Mouse (Mus musculus): ENCODE data around the gene Gys1. TPM values are rescaled to one million over a fixed set of nuclear protein-coding genes. Genes with fewer than 3 reads are reported as not detected.
"Not testable (repeated sequence)": the region's sequence is repeated elsewhere in the genome, so short reads cannot be mapped to it uniquely, and the experiment has no call there.

Gys1 gene
- total RNA-seq, 2 experiments from 2014 or later, result 18.2 to 19.2 TPM

DNA sequence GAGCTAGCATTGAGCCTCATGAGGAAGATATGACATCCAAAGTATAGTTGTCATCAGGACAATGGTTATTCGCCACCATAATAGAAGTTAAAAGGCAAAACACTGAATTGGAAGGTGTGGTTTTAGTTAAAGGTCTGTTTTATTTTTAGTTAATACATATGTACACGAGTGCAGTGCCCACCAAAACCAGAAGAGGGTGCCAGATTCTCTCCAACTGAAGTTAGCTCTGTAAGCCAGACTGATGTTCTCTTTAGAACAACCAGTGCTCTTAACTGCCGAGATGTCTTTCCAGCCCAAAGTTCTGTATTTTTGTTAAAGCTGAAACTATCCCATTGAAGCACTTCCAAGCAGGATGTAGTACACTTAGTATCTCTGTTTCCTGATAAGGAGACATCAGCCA lies 36.2 kb downstream of the Gys1 start:
- no peak overlapping the region for H3K4me3 ChIP-seq
- H3K27ac ChIP-seq, result no peak overlapping the region
- intact Hi-C loops (cut with DNase I), result no loop called here
- DNase-seq (ENCODE audit: extremely low spot score in 1 of 2, low spot score in 2 of 2), result peak; percentile 65 to 73
- TF ChIP-seq CTCF (IDR thresholded peaks at IDR 0.05), result peak; percentile 94

- no peak for DNase-seq (ENCODE audit: extremely low spot score in 1 of 2, low spot score in 2 of 2)
- TF ChIP-seq CTCF (IDR thresholded peaks at IDR 0.05), result no peak
- intact Hi-C loops (cut with DNase I), result loop anchor here (5.0 kb wide), 1 partner anchor 47 kb away; no protein-coding TSS in a partner anchor
- Histone ChIP-seq H3K4me3 (peak overlapping the region; percentile 29; the same call in 1 of the 2 replicates), H3K27ac (peak overlapping the region; percentile 66)
These were observed 40.8 kb downstream of the Gys1 start for GRCm38 (mm10) chr7:45475291-45475969.

DNA sequence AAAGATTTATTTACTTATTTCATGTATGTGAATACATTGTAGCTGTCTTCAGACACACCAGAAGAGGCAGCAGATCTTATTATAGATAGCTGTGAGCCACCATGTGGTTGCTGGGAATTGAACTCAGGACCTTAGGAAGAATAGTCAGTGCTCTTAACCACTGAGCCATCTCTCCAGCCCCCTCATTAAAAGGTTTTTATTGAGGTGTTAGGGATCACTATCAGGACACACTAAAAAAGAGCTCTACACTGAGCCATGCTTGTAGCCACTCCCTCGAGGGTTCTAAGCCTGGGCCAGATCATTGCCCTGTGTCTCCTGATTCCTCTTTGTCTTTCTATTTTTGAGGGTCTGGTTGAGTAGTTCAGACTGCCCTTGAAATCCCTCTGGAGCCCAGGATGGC lies 41.8 kb downstream of the Gys1 start:
- intact Hi-C loops (cut with DNase I), result loop anchor here (2.0 to 5.0 kb wide), 2 partner anchors 46 to 84 kb away; no protein-coding TSS in a partner anchor
- Histone ChIP-seq H3K27ac (no peak overlapping the region), H3K4me3 (no peak overlapping the region)
- TF ChIP-seq CTCF (IDR thresholded peaks at IDR 0.05), result no peak
- no peak for DNase-seq (ENCODE audit: extremely low spot score in 1 of 2, low spot score in 2 of 2)

GRCm38 (mm10) chr7:45477003-45477402 lies 42.4 kb downstream of the Gys1 start:
- peak; percentile 52 to 61 for DNase-seq (ENCODE audit: extremely low spot score in 1 of 2, low spot score in 2 of 2)
- TF ChIP-seq CTCF (IDR thresholded peaks at IDR 0.05), result peak; percentile 65
- Histone ChIP-seq H3K27ac (no peak overlapping the region), H3K4me3 (no peak overlapping the region)
- intact Hi-C loops (cut with DNase I), result loop anchor here (2.0 to 5.0 kb wide), 2 partner anchors 45 to 84 kb away; no protein-coding TSS in a partner anchor

- Histone ChIP-seq H3K4me3 (no peak overlapping the region), H3K27ac (no peak overlapping the region)
- intact Hi-C loops (cut with DNase I), result loop anchor here (5.0 kb wide), 1 partner anchor 44 kb away; no protein-coding TSS in a partner anchor
- no peak for DNase-seq (ENCODE audit: extremely low spot score in 1 of 2, low spot score in 2 of 2)
- no peak for TF ChIP-seq CTCF (IDR thresholded peaks at IDR 0.05)
These were observed 44.1 kb downstream of the Gys1 start for GRCm38 (mm10) chr7:45478774-45479173.

DNA sequence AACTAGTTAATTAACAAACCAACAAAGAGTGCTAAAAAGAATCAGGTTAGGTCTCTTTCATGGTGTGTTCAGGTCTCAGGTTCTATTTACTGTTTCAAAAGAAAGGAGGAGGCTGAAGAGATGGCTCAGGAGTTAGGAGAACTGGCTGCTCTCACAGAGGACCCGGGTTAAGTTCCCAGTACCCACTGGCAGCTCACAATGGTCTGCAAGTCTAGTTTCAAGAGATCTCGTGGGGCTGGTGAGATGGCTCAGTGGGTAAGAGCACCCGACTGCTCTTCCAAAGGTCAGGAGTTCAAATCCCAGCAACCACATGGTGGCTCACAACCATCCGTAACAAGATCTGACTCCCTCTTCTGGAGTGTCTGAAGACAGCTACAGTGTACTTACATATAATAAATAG lies 45.7 kb downstream of the Gys1 start:
- intact Hi-C loops (cut with DNase I); H3K27ac ChIP-seq; DNase-seq (ENCODE audit: extremely low spot score in 1 of 2, low spot score in 2 of 2); H3K4me3 ChIP-seq: not testable (repeated sequence)

GRCm38 (mm10) chr7:45481374-45481927 lies 46.8 kb downstream of the Gys1 start, which contains the start of gene Tulp2:
Gene Tulp2 (plus strand): TSS chr7:45481877.
- no peak within 1 kb of the TSS for H3K4me3 ChIP-seq
- no peak within 1 kb of the TSS for H3K27ac ChIP-seq
- TF ChIP-seq CTCF (IDR thresholded peaks at IDR 0.05), result no peak
- DNase-seq (ENCODE audit: extremely low spot score in 1 of 2, low spot score in 2 of 2), result peak; percentile 64
- intact Hi-C loops (cut with DNase I), result no loop called here

- no peak for TF ChIP-seq CTCF (IDR thresholded peaks at IDR 0.05)
- Histone ChIP-seq H3K4me3 (no peak overlapping the region), H3K27ac (no peak overlapping the region)
- intact Hi-C loops (cut with DNase I), result no loop called here
- no peak for DNase-seq (ENCODE audit: extremely low spot score in 1 of 2, low spot score in 2 of 2)
These were observed 47.5 kb downstream of the Gys1 start for GRCm38 (mm10) chr7:45482166-45482565.

DNA sequence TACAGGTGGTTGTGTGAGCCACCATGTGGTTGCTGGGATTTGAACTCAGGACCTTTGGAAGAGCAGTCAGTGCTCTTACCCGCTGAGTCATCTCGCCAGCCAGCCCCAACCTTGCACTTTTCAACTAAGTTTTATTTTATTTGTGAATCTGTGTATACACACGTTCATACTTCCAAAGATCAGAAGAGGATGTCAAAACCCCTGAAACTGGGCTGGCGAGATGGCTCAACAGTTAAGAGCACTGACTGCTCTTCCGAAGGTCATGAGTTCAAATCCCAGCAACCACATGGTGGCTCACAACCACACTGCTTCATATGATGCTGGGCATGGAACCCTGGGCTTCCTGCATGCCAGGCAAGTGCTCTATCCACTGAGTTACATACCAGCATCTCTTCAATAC lies 50.3 kb downstream of the Gys1 start:
- H3K4me3 ChIP-seq; H3K27ac ChIP-seq; intact Hi-C loops (cut with DNase I); DNase-seq (ENCODE audit: extremely low spot score in 1 of 2, low spot score in 2 of 2): not testable (repeated sequence)

DNA sequence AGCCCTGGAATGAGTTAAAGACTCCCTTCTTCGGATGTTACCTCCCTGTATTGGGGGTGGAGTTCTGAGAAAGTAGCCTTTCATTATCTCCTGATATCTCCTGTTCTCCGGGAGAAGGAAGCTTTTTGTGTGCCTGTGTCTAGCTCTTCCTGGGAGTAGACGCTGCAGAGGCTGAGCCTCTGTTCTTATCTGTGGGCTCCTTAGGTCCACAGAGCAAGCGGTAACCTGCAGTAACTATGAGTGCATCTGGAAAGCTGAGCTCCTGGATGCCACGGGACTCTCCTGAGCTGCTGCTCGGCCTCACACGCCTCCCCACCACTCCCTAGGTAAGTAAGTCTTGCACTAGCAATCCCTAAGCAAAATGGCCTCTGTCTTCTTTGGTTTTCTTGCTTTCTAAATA lies 51.5 kb downstream of the Gys1 start:
- intact Hi-C loops (cut with DNase I), result no loop called here
- Histone ChIP-seq H3K4me3 (no peak overlapping the region), H3K27ac (no peak overlapping the region)
- DNase-seq (ENCODE audit: extremely low spot score in 1 of 2, low spot score in 2 of 2), result no peak
- TF ChIP-seq CTCF (IDR thresholded peaks at IDR 0.05), result no peak

GRCm38 (mm10) chr7:45486761-45487415 lies 52.2 kb downstream of the Gys1 start, which contains the start of gene Gm45808:
Gene Gm45808 (minus strand): TSS chr7:45486811.
- DNase-seq (ENCODE audit: extremely low spot score in 1 of 2, low spot score in 2 of 2), result no peak
- intact Hi-C loops (cut with DNase I), result no loop called here
- Histone ChIP-seq H3K27ac (no peak within 1 kb of the TSS), H3K4me3 (no peak within 1 kb of the TSS)
- TF ChIP-seq CTCF (IDR thresholded peaks at IDR 0.05), result no peak

DNA sequence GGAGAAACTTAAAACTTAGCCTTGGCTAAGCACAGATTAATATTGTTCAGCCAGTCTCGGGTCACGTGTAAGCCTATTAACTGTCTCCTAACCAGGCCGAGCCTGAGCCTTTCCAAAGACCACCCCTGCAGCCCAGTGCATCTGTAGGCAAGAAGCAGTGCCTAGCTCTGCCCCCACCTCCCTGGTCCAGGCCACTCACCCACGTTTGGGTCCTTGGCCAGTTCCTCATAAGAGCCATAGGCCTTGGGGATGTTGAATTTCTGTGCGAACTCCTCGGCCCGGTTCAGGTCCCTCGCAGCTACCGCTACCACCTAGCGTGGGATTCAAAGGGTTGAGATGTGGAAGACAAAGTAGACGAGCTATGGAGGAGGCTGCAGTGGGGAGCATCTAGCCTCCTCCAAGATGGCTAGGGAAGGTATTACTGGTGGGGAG lies 53.2 kb downstream of the Gys1 start:
- no peak overlapping the region for H3K4me3 ChIP-seq
- intact Hi-C loops (cut with DNase I), result no loop called here
- H3K27ac ChIP-seq, result no peak overlapping the region
- no peak for DNase-seq (ENCODE audit: extremely low spot score in 1 of 2, low spot score in 2 of 2)
- TF ChIP-seq CTCF (IDR thresholded peaks at IDR 0.05), result no peak

All from left cerebral cortex, adult 2 months (tissue).